Mouse (Mus musculus) ES-E14 (cell line): ENCODE measurements around the gene Trim47. TPM values are rescaled to one million over a fixed set of nuclear protein-coding genes. Genes with fewer than 3 reads are reported as not detected.
A peak's percentile ranks its signal among the peaks of the same experiment; 100 is the strongest.

Experiments
- DNase-seq: peaks from one replicate; pipeline ENCODE4 v3.0.0-alpha.2; 2013; ENCODE audit warnings: low read depth, low spot score
- H3K27ac ChIP-seq: 2 replicates; pipeline ENCODE4 v1.5.1; 2012; ENCODE audit warnings: low read depth, mild to moderate bottlenecking, low read length, moderate library complexity, mixed read lengths; ENCODE audit not compliant: poor library complexity, insufficient read depth, severe bottlenecking
- H3K36me3 ChIP-seq: 2 replicates; pipeline ENCODE4 v1.6.1; 2012; ENCODE audit warnings: mild to moderate bottlenecking, low read length, moderate library complexity, mixed read lengths; ENCODE audit not compliant: control insufficient read depth, poor library complexity, insufficient read depth, severe bottlenecking
- H3K4me1 ChIP-seq, 2 experiments: fragments of 150-350 bp in 1 of 2; sonication (generic) in 1 of 2; 2 replicates each; pipeline ENCODE4 v1.6.1; 2012; ENCODE audit warnings: low read length in 2 of 2, mild to moderate bottlenecking in 1 of 2, mixed read lengths in 1 of 2; ENCODE audit not compliant: control insufficient read depth in 2 of 2, insufficient read depth in 2 of 2, poor library complexity in 1 of 2
- H3K4me3 ChIP-seq, 2 experiments: fragments of 150-350 bp in 1 of 2; sonication (generic) in 1 of 2; 2 replicates each; pipeline ENCODE4 v1.5.1; 2012; ENCODE audit warnings: low read length in 2 of 2, low read depth in 1 of 2, mild to moderate bottlenecking in 1 of 2, mixed read lengths in 1 of 2; ENCODE audit not compliant: insufficient read depth in 1 of 2, poor library complexity in 1 of 2, severe bottlenecking in 1 of 2
- H3K9ac ChIP-seq: 2 replicates; pipeline ENCODE4 v1.6.1; 2012; ENCODE audit warnings: low read depth, mild to moderate bottlenecking, low read length, mixed read lengths; ENCODE audit not compliant: poor library complexity, insufficient read depth, severe bottlenecking
- H3K9me3 ChIP-seq: fragments of 150-350 bp; sonication (generic); 2 replicates; pipeline ENCODE4 v1.6.1; 2012; ENCODE audit warnings: low read depth, mild to moderate bottlenecking, low read length; ENCODE audit not compliant: control insufficient read depth, insufficient read depth
- CHD2 ChIP-seq: IDR thresholded peaks from 2 replicates; pipeline ENCODE4 v1.6.1; 2014; ENCODE audit warnings: mild to moderate bottlenecking, low read depth, low read length, inconsistent platforms
- HCFC1 ChIP-seq: IDR thresholded peaks from 2 replicates; pipeline ENCODE4 v1.6.1; 2012; ENCODE audit warnings: low read length, inconsistent platforms, borderline replicate concordance; ENCODE audit not compliant: insufficient read depth
- MAFK ChIP-seq: IDR thresholded peaks from 2 replicates; pipeline ENCODE4 v1.6.1; 2014; ENCODE audit warnings: mild to moderate bottlenecking, low read depth, low read length, inconsistent platforms; ENCODE audit not compliant: insufficient read depth
- ZC3H11A ChIP-seq: IDR thresholded peaks from 2 replicates; pipeline ENCODE4 v1.6.1; 2012; ENCODE audit warnings: low read depth, mild to moderate bottlenecking, inconsistent platforms, low read length, borderline replicate concordance
- ZNF384 ChIP-seq: IDR thresholded peaks from 2 replicates; pipeline ENCODE4 v1.6.1; 2012; ENCODE audit warnings: low read depth, low read length, inconsistent platforms
- in situ Hi-C, 2 experiments: fragments of 600-800 bp; cut with MboI; formaldehyde crosslinking; loops; one replicate each; pipeline ENCODE4 v1.15.1; 2025; ENCODE audit warnings: low sequenced_read_pairs in 2 of 2, inconsistent platforms in 1 of 2; ENCODE audit not compliant: unreplicated experiment in 2 of 2
- total RNA-seq: library from RNA; depleted of rRNA; stranded (reverse); fragments of 300-350 nt; gene quantifications from 2 replicates; pipeline ENCODE4 v1.2.3, GENCODE M21; 2012

Gene Trim47
- total RNA-seq, 1 experiment, result 3.3 TPM

DNA sequence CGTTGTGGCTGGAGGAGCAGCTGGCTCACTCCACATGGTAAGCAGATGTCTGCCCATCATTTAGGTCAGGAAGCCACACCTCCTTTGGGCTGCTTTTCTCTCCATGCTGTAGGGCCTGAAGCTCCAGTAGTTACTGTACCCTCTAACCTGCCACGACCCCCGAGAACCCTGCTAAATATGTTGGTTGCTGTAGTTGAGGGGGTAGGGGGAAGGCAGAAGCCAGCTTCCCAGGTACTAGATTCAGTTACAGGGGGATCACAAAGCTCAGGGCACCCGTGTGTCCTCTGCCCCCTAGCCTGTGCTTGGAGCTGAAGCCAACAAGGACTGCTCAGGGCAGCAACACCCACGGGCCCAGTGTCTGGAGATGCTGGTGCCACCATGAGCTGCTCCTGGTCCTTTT, 6.5 kb upstream of the Trim47 start:
- Histone ChIP-seq H3K9ac (no peak overlapping the region), H3K9me3 (no peaks in the 10 kb centered on the region), H3K4me1 (peaks cover 1 to 17% of the 10 kb centered on the region in 2 experiments; a peak in 2 of 4 replicates), H3K27ac (no peak overlapping the region), H3K36me3 (peaks cover 39% of the 10 kb centered on the region), H3K4me3 (no peak overlapping the region)
- no peak for TF ChIP-seq MAFK
- TF ChIP-seq HCFC1, result no peak
- TF ChIP-seq ZC3H11A, result no peak
- TF ChIP-seq CHD2, result no peak
- TF ChIP-seq ZNF384, result no peak
- no peak for DNase-seq
- in situ Hi-C loops, result no loop called here

- H3K9me3 ChIP-seq, result no peaks in the 10 kb centered on the region
- H3K36me3 ChIP-seq, result peaks cover 39% of the 10 kb centered on the region
- no peak overlapping the region for H3K4me3 ChIP-seq
- no peak for DNase-seq
- TF ChIP-seq MAFK, result no peak
- TF ChIP-seq ZC3H11A, result no peak
- TF ChIP-seq CHD2, result no peak
- peaks cover 1 to 22% of the 10 kb centered on the region in 2 experiments; a peak in 2 of 4 replicates for H3K4me1 ChIP-seq
- H3K9ac ChIP-seq, result no peak overlapping the region
- no peak overlapping the region for H3K27ac ChIP-seq
- in situ Hi-C loops, result no loop called here
Measured at GRCm38 (mm10) chr11:116132366-116133333, 5.6 kb upstream of the Trim47 start.

DNA sequence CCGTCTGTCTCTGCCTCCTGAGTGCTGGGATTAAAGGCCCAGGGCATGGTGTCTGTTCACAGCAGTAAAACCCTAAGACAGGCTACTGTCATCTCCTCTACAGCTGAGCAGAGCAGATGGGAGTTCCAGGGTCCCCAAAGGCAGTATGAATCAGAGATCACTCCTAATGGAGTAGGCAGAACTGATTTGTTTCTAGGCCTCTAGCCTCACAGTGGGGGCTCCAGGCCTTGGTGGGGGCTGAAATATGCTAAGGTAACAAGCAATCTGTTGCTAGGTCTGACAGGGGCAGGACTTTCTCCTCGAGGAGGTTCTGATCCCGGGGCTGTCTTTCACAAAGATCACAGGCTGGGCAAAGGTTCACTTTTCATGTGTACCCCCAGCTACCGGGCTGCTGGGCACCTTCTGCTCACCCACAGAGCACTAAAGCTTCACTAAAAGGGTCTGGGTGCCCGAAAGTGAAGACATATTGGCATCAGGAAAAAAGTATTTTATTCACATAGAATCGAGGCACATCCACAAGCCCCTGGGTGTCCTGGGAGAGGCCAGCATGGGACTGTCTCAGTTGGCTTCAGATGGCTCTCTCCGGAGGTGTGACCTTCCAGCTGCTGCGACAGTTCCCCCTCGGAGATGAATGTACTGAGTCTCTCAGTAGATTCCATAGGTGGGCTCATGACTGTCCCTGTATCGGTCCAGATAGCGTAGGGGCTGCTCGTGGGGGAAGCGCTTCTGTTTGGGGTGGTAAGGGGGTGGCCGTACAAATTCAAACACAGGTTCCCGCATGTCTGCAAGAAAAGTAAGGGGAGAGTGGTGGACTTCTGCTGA, 4.5 kb upstream of the Trim47 start:
- in situ Hi-C loops, result no loop called here
- no peak for TF ChIP-seq HCFC1
- no peak for TF ChIP-seq ZNF384
- TF ChIP-seq CHD2, result no peak
- no peak for TF ChIP-seq MAFK
- TF ChIP-seq ZC3H11A, result no peak

DNA sequence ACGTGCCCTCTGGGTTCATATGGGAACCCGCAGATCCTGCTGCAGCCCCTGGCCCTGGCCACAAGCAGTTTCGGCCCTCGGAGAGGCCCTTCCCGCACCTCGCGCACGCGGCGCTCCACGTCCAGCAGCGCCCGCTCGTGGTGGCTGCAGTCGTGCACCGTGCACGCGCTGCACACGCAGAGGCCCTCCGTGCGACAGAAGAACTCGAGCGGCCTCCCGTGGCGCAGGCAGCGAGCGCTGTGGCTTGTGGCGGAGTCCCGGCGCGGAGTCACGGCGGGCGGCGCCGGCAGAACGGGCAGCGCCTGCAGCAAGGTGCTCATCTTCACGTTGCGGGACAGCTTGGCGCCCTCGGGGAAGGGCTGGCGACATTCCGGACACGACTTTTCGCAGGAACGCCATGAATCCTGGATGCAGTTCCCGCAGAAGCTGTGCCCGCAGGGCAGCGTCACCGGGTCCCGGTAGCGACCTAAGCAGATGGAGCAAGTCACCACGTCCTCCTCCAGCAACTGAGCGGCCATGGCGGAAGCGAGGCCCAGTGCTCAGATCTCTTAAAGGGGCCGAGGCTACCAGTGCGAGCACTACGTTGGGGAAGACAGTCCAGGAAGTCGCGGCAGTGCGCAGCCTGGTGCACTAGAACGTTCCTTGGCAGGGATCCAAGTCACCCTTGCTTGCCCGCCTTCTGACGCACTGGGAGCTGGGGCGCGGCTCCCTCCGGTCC, 3.6 kb upstream of the Trim47 start, which contains the start of gene Trim65:
Gene Trim65 (minus strand): TSS at position 641 of the 718 bp plus-strand sequence.
- Histone ChIP-seq H3K4me1 (peaks cover 0 to 20% of the 10 kb centered on the region in 2 experiments; a peak in 1 of 4 replicates), H3K4me3 (peak within 1 kb of the TSS; percentile 67 to 71), H3K36me3 (peaks cover 27% of the 10 kb centered on the region), H3K9ac (peak within 1 kb of the TSS; percentile 54), H3K9me3 (no peaks in the 10 kb centered on the region), H3K27ac (no peak within 1 kb of the TSS)
- TF ChIP-seq ZNF384 (no peak), HCFC1 (no peak), ZC3H11A (no peak), MAFK (no peak), CHD2 (no peak)
- in situ Hi-C loops, result no loop called here
- no peak for DNase-seq

More for the DNA sequence above, 4.5 kb upstream of the Trim47 start:
- Histone ChIP-seq H3K36me3 (peaks cover 35% of the 10 kb centered on the region), H3K4me1 (peaks cover 0 to 25% of the 10 kb centered on the region in 2 experiments; a peak in 2 of 4 replicates), H3K9ac (no peak overlapping the region), H3K4me3 (peak overlapping the region in 1 of 2 experiments; percentile 71; a peak in 1 of 4 replicates), H3K9me3 (no peaks in the 10 kb centered on the region), H3K27ac (no peak overlapping the region)
- DNase-seq, result no peak
